Mouse (Mus musculus) brain, embryonic 18.5 days (tissue): ENCODE measurements around the gene L3hypdh.

Experiments used
- DNase-seq: peaks from one replicate; pipeline ENCODE4 v3.0.0-alpha.2; 2012; ENCODE audit warnings: low read depth, low spot score

Gene L3hypdh

GRCm38 (mm10) chr12:72085329-72086165 lies at the start of gene L3hypdh, which contains the start of gene Jkamp:
Gene L3hypdh (minus strand): TSS chr12:72085439.
Gene Jkamp (plus strand): TSS chr12:72085589.
- peak; percentile 97 for DNase-seq

GRCm38 (mm10) chr12:72129203-72129602 lies 44.0 kb upstream of the L3hypdh start:
- no peak for DNase-seq

GRCm38 (mm10) chr12:72115686-72116345 lies 30.6 kb upstream of the L3hypdh start:
- no peak for DNase-seq

GRCm38 (mm10) chr12:72115126-72115525 lies 29.9 kb upstream of the L3hypdh start:
- DNase-seq = no peak

- DNase-seq = peak; percentile 56
These were observed 19.5 kb upstream of the L3hypdh start for GRCm38 (mm10) chr12:72104525-72105281.

- no peak for DNase-seq
These were observed 18.8 kb upstream of the L3hypdh start for GRCm38 (mm10) chr12:72104027-72104426.

- no peak for DNase-seq
These were observed 17.5 kb upstream of the L3hypdh start for GRCm38 (mm10) chr12:72102776-72103175.

GRCm38 (mm10) chr12:72096966-72097365 lies 11.7 kb upstream of the L3hypdh start:
- no peak for DNase-seq

- DNase-seq = no peak
These were observed 4.6 kb upstream of the L3hypdh start for GRCm38 (mm10) chr12:72089802-72090201.

GRCm38 (mm10) chr12:72086166-72086825 lies 1.1 kb upstream of the L3hypdh start:
- DNase-seq = no peak

GRCm38 (mm10) chr12:72085024-72085328 lies 263 bp downstream of the L3hypdh start:
- no peak for DNase-seq

GRCm38 (mm10) chr12:72084261-72085023 lies 797 bp downstream of the L3hypdh start:
- no peak for DNase-seq

GRCm38 (mm10) chr12:72083265-72083664 lies 2.0 kb downstream of the L3hypdh start:
- no peak for DNase-seq

- DNase-seq = no peak
These were observed 2.9 kb downstream of the L3hypdh start for GRCm38 (mm10) chr12:72082370-72082769.

- no peak for DNase-seq
These were observed 3.3 kb downstream of the L3hypdh start for GRCm38 (mm10) chr12:72081961-72082360.

- no peak for DNase-seq
These were observed 7.0 kb downstream of the L3hypdh start for GRCm38 (mm10) chr12:72078248-72078647.

- peak; percentile 64 for DNase-seq
These were observed 14.6 kb downstream of the L3hypdh start, which contains the start of gene Gpr135 for GRCm38 (mm10) chr12:72070327-72071269. Gene Gpr135 (minus strand): TSS chr12:72071125.

- DNase-seq = no peak
These were observed 15.5 kb downstream of the L3hypdh start for GRCm38 (mm10) chr12:72069626-72070326.

GRCm38 (mm10) chr12:72057780-72058179 lies 27.5 kb downstream of the L3hypdh start:
- no peak for DNase-seq
